8 mouse cellular contexts compared by ENCODE assay signal in genomic region chr5:122770806-122771261, GRCm38 (mm10). TPM values are rescaled to one million over a fixed set of nuclear protein-coding genes. Genes with fewer than 3 reads are reported as not detected.
DNase-seq lines count a peak whose midpoint lies in the region; ATAC-seq and TF ChIP-seq lines count a peak whose summit lies in the region.

No protein-coding gene starts in this region.

- TF ChIP-seq CTCF in bone marrow, adult 2 months (IDR thresholded peaks at IDR 0.05; ENCODE audit: control insufficient read depth, insufficient read depth, low read length): no peak
- TF ChIP-seq CTCF in intestine, postnatal 0 days (IDR thresholded peaks at IDR 0.05; ENCODE audit: low read depth): no peak
- no peak for TF ChIP-seq CTCF in lung, adult 2 months (IDR thresholded peaks at IDR 0.05; ENCODE audit: insufficient read depth, low read length)

- 0 out of 2 replicates have a peak overlapping the region, but pooled peaks have one; percentile 11 for H3K9ac ChIP-seq in intestine, postnatal 0 days (ENCODE audit: low read depth, low read length)
- H3K9ac ChIP-seq in stomach, embryonic 16.5 days (ENCODE audit: low read length): no peak overlapping the region; the same call in 1 of the 2 replicates

- 4% methylated on average over 10 of the region's 10 CpGs for whole genome bisulfite sequencing in bone marrow, adult 2 months
- WGBS in intestine, postnatal 0 days: 61% methylated on average over 10 of the region's 10 CpGs
- 10% methylated on average over 10 of the region's 10 CpGs for WGBS in lung, adult 2 months
- WGBS in stomach, embryonic 16.5 days: 46% methylated on average over 10 of the region's 10 CpGs

- H3K9me3 ChIP-seq in intestine, postnatal 0 days (ENCODE audit: control insufficient read depth): no peaks in the 10 kb centered on the region
- H3K9me3 ChIP-seq in stomach, embryonic 16.5 days (replicated peaks; ENCODE audit: control insufficient read depth, low read length): no peaks in the 10 kb centered on the region

- H3K4me1 ChIP-seq in bone marrow, adult 2 months (ENCODE audit: control insufficient read depth, insufficient read depth, low read length): peaks cover 10% of the 10 kb centered on the region
- H3K4me1 ChIP-seq in intestine, postnatal 0 days (replicated peaks; ENCODE audit: control insufficient read depth, insufficient read depth, low read length): 0 out of 2 replicates have a peak, but pooled peaks cover 2% of the 10 kb centered on the region
- peaks cover 9% of the 10 kb centered on the region for H3K4me1 ChIP-seq in lung, adult 2 months (ENCODE audit: control insufficient read depth, insufficient read depth, low read length)
- H3K4me1 ChIP-seq in stomach, embryonic 16.5 days (ENCODE audit: control insufficient read depth, insufficient read depth, low read length): peaks cover 16% of the 10 kb centered on the region

- no peak for TF ChIP-seq POLR2A in bone marrow, adult 2 months (IDR thresholded peaks at IDR 0.05; ENCODE audit: borderline replicate concordance, control insufficient read depth, low read depth, low read length)
- TF ChIP-seq POLR2A in lung, adult 2 months (IDR thresholded peaks at IDR 0.05; ENCODE audit: borderline replicate concordance, extremely low read depth, low read depth, low read length): peak; percentile 9; the same call in 1 of the 2 replicates

- peak; percentile 33 to 40 for DNase-seq in layer of hippocampus, postnatal 14 days (ENCODE audit: low spot score in 2 of 2)
- DNase-seq in layer of hippocampus, postnatal 25 days (ENCODE audit: extremely low spot score in 1 of 2, low spot score in 1 of 2): no peak
- DNase-seq in gastrocnemius, postnatal 25 days: peak; percentile 82
- peak; percentile 55 for DNase-seq in lung, adult 2 months
- DNase-seq in right cerebral cortex, adult 18-20 months: no peak

- peak overlapping the region; percentile 68 for H3K27ac ChIP-seq in bone marrow, adult 2 months (ENCODE audit: control insufficient read depth, insufficient read depth, low read depth, low read length, poor library complexity)
- no peak overlapping the region; the same call in 1 of the 2 replicates for H3K27ac ChIP-seq in intestine, postnatal 0 days (ENCODE audit: low read depth, low read length)
- H3K27ac ChIP-seq in stomach, embryonic 16.5 days (ENCODE audit: low read length): peak overlapping the region; percentile 79

- no peak overlapping the region for H3K4me3 ChIP-seq in bone marrow, adult 2 months (replicated peaks; ENCODE audit: control insufficient read depth, low read depth, low read length)
- H3K4me3 ChIP-seq in intestine, postnatal 0 days (ENCODE audit: low read depth, low read length): no peak overlapping the region
- no peak overlapping the region for H3K4me3 ChIP-seq in lung, adult 2 months (replicated peaks; ENCODE audit: extremely low read depth, low read depth, low read length)
- no peak overlapping the region for H3K4me3 ChIP-seq in stomach, embryonic 16.5 days (replicated peaks; ENCODE audit: low read length)

- H3K36me3 ChIP-seq in intestine, postnatal 0 days (ENCODE audit: control insufficient read depth, insufficient read depth): no peaks in the 10 kb centered on the region
- H3K36me3 ChIP-seq in stomach, embryonic 16.5 days (ENCODE audit: control insufficient read depth, insufficient read depth, low read length): no peaks in the 10 kb centered on the region

- ATAC-seq in intestine, postnatal 0 days: 0 out of 2 replicates have a peak, but pooled peaks have one; percentile 17
- ATAC-seq in stomach, embryonic 16.5 days (ENCODE audit: insufficient read depth, low FRiP score): peak; percentile 30; the same call in 1 of the 2 replicates

- no peak overlapping the region; the same call in 1 of the 2 replicates for H3K4me2 ChIP-seq in intestine, postnatal 0 days (replicated peaks; ENCODE audit: low read depth)
- H3K4me2 ChIP-seq in stomach, embryonic 16.5 days (ENCODE audit: low read depth, low read length): peak overlapping the region; percentile 23; the same call in 1 of the 2 replicates

- no peaks in the 10 kb centered on the region for H3K27me3 ChIP-seq in intestine, postnatal 0 days (replicated peaks; ENCODE audit: control insufficient read depth, insufficient read depth, low read length)
- no peaks in the 10 kb centered on the region for H3K27me3 ChIP-seq in stomach, embryonic 16.5 days (ENCODE audit: control insufficient read depth, insufficient read depth, low read length)

RNA-seq across cellular contexts. Expression of gene Camkk2, which starts 8.4 kb away (rescaled TPM):
- total RNA-seq in layer of hippocampus, postnatal 14 days (2021): 100 to 1,000 TPM; 116 to 120 TPM
- 100 to 1,000 TPM; 110 to 127 TPM for total RNA-seq in layer of hippocampus, postnatal 25 days (2021)
- 15.8 and 31.8 TPM in 2 replicates for polyA plus RNA-seq in bone marrow, adult 2 months (2011; ENCODE audit: insufficient read depth, insufficient read length, low replicate concordance, missing spikeins)
- 1 to 10 TPM; 4.7 to 7.5 TPM for total RNA-seq in gastrocnemius, postnatal 25 days (2021)
- polyA plus RNA-seq in intestine, postnatal 0 days (2015; fragmentation: Nextera tagmentation; extraction: Ambion mirVana): 11.0 and 13.4 TPM in 2 replicates
- polyA plus RNA-seq in lung, adult 2 months (2012; rRNA removed): 33.3 and 35.6 TPM in 2 replicates
- 18.4 and 19.3 TPM in 2 replicates for polyA plus RNA-seq in stomach, embryonic 16.5 days (2015; fragmentation: Nextera tagmentation; extraction: Ambion mirVana)

RNA-seq across cellular contexts. Expression of gene Anapc5, which starts 50.3 kb away (rescaled TPM):
- total RNA-seq in layer of hippocampus, postnatal 14 days (2021): 100 to 1,000 TPM; 215 to 219 TPM
- 100 to 1,000 TPM; 198 to 200 TPM for total RNA-seq in layer of hippocampus, postnatal 25 days (2021)
- polyA plus RNA-seq in bone marrow, adult 2 months (2011; ENCODE audit: insufficient read depth, insufficient read length, low replicate concordance, missing spikeins): 204 and 228 TPM in 2 replicates
- total RNA-seq in gastrocnemius, postnatal 25 days (2021): 100 to 1,000 TPM; 247 to 262 TPM
- polyA plus RNA-seq in intestine, postnatal 0 days (2015; fragmentation: Nextera tagmentation; extraction: Ambion mirVana): 134 and 145 TPM in 2 replicates
- 207 and 274 TPM in 2 replicates for polyA plus RNA-seq in lung, adult 2 months (2012; rRNA removed)
- polyA plus RNA-seq in stomach, embryonic 16.5 days (2015; fragmentation: Nextera tagmentation; extraction: Ambion mirVana): 380 and 385 TPM in 2 replicates

Comparison
In these comparisons a context has a peak if more than half of its experiments do, and no peak if none do; other contexts are left out.
1. DNase-seq: peak in layer of hippocampus, postnatal 14 days (2 of 2), gastrocnemius, postnatal 25 days (single experiment) and lung, adult 2 months (single experiment); none in layer of hippocampus, postnatal 25 days (0 of 2) and right cerebral cortex, adult 18-20 months (single experiment).